Mouse (Mus musculus): Measurements from ENCODE around the gene Slco1b2. TPM values are rescaled to one million over a fixed set of nuclear protein-coding genes. Genes with fewer than 3 reads are reported as not detected.
"Not testable (repeated sequence)": the region's sequence is repeated elsewhere in the genome, so short reads cannot be mapped to it uniquely, and the experiment has no call there.

Gene Slco1b2
- under 1 TPM in 1 of 2 experiments, not detected in 1; 0.50 TPM for total RNA-seq (2021)

- intact Hi-C loops (cut with DNase I) = no loop called here
- no peak for DNase-seq (ENCODE audit: low spot score in 2 of 2)
Measured at GRCm38 (mm10) chr6:141629291-141629690, at the start of gene Slco1b2. Gene Slco1b2, plus strand, starts transcription at chr6:141629518.

GRCm38 (mm10) chr6:141584791-141585403, 44.4 kb upstream of the Slco1b2 start:
- intact Hi-C loops (cut with DNase I) = no loop called here
- DNase-seq (ENCODE audit: low spot score in 2 of 2) = no peak

DNA sequence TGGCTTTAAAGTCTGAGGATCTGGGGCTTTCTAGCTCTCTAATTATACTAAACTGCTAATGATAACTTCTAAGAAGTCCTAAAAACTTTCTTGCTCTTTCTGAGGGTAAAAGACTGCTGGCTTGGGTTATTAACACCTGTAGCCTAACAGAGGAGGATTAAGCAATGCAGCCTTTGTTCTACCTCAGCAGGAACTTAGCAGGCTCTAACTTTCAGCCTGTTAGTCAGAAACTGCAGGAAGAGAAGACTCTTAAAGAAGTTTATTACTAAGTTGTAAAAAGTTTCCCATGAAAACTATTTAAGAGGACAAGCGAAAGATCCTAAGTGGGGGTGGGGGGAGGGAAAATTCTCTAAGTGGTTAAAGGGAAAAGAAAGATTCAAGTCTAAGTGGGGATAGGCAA, 39.3 kb upstream of the Slco1b2 start:
- DNase-seq (ENCODE audit: low spot score in 2 of 2) = no peak
- intact Hi-C loops (cut with DNase I) = no loop called here

- not testable (repeated sequence) for DNase-seq (ENCODE audit: low spot score in 2 of 2)
Measured at GRCm38 (mm10) chr6:141590598-141591200, 38.6 kb upstream of the Slco1b2 start.

DNA sequence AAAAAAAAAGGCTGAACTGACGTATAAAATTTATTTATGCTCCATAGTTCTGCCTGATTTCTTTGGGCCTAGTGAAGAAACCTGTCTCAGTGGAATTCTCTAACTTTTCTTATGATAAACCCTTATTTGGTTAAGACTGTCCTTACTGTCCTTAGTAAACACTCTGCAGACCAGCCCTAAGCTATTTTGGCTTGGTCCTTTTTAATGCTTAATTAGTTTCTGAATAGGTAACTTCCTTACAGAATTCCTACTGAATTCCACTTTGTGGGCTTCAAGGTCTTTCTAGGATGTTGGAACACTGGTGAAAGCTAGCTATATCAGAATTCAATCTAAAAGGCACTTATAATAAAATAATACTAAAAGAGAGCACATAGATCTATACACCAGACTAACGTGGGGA, 33.2 kb upstream of the Slco1b2 start:
- intact Hi-C loops (cut with DNase I) = no loop called here

More at GRCm38 (mm10) chr6:141590598-141591200, 38.6 kb upstream of the Slco1b2 start:
- intact Hi-C loops (cut with DNase I) = not testable (repeated sequence)

DNA sequence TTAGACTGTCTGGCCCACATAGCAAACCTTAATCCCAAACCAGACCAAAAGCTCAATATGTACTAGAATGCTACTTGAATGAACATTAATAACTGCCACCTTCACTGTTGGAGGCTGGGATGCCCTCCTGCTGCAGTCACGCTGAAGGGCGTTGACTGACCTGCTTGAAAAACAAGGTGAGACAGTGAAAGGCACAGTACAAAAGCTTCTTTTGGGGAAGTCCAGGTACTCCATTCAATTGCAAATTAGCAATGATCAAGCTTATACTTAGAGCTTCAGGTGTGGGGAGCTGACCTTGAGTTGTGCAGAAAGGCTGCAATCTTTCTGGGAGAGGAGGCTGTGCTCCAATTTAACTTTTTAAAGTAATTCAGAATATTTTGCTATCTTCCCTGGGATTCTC, 32.3 kb upstream of the Slco1b2 start:
- intact Hi-C loops (cut with DNase I) = no loop called here
- no peak for DNase-seq (ENCODE audit: low spot score in 2 of 2)

More for the DNA sequence above, 33.2 kb upstream of the Slco1b2 start:
- DNase-seq (ENCODE audit: low spot score in 2 of 2) = no peak

DNA sequence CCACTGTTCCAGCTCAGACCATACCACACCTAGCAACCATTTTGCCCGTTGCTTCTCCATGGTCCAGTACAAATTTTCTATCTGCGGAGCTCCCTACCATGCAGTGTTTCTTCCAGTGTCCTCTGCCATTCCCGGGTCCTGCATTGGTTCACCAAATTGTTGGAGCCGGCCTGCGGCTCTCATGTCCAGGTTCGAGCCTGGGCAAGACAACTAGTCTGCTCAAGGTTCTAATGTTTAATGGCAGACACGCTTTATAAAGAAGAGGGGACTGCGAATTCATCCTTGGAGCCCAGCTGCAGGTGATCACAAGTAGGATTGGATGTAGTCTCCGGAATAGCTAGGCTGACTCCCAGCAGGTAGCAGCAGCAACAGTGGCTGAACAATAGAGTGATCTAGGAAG, 28.4 kb upstream of the Slco1b2 start:
- intact Hi-C loops (cut with DNase I) = no loop called here

GRCm38 (mm10) chr6:141610702-141611260, 18.5 kb upstream of the Slco1b2 start:
- no peak for DNase-seq (ENCODE audit: low spot score in 2 of 2)
- intact Hi-C loops (cut with DNase I) = no loop called here

More for the DNA sequence above, 28.4 kb upstream of the Slco1b2 start:
- DNase-seq (ENCODE audit: low spot score in 2 of 2) = no peak

DNA sequence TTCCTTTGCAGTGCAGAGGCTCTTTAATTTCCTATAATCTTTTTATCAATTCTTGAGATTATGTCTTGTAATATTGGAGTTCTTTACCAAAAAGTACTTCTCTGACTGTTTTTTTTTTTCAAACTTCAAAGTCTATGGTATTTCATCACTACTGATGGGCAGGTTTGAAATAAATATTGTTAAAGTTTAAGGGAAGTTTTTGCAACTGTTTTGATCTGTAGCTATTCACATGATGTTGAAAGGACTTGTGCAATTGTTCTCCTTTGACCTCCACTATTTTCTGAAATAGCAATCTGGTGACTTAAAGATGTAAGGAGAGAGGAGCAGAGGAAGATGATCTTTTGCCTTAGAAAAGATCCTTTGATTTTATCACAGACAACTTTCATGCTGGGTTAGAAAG, 15.3 kb upstream of the Slco1b2 start:
- no peak for DNase-seq (ENCODE audit: low spot score in 2 of 2)
- intact Hi-C loops (cut with DNase I) = no loop called here

- intact Hi-C loops (cut with DNase I) = no loop called here
- no peak for DNase-seq (ENCODE audit: low spot score in 2 of 2)
Measured at GRCm38 (mm10) chr6:141615348-141615747, 14.0 kb upstream of the Slco1b2 start.

GRCm38 (mm10) chr6:141632935-141633334, 3.6 kb downstream of the Slco1b2 start:
- no peak for DNase-seq (ENCODE audit: low spot score in 2 of 2)
- intact Hi-C loops (cut with DNase I) = no loop called here

GRCm38 (mm10) chr6:141635250-141635649, 5.9 kb downstream of the Slco1b2 start:
- intact Hi-C loops (cut with DNase I) = no loop called here
- no peak for DNase-seq (ENCODE audit: low spot score in 2 of 2)

DNA sequence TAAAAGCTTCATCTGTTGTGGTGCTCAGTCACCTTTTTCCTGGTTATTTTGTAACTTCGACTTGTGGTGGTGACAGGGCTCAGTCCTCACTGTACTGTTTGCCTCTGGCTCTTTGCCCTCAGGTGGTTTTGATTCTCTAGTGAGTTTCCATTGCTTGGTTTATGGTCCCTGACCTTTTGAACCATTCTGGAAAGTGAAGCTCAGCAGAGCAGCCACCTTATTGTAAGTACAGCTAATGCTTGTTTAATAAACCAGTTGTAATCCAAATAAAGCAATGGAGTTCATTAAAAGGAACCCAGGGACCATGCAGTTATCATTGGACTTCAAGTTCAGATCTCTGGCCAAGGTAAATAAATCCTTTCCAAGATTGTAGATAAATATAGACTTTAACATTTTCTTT, 11.3 kb downstream of the Slco1b2 start:
- DNase-seq (ENCODE audit: low spot score in 2 of 2) = no peak
- intact Hi-C loops (cut with DNase I) = no loop called here

- DNase-seq (ENCODE audit: low spot score in 2 of 2) = no peak
- intact Hi-C loops (cut with DNase I) = no loop called here
Measured at GRCm38 (mm10) chr6:141687008-141687407, 57.7 kb downstream of the Slco1b2 start.

DNA sequence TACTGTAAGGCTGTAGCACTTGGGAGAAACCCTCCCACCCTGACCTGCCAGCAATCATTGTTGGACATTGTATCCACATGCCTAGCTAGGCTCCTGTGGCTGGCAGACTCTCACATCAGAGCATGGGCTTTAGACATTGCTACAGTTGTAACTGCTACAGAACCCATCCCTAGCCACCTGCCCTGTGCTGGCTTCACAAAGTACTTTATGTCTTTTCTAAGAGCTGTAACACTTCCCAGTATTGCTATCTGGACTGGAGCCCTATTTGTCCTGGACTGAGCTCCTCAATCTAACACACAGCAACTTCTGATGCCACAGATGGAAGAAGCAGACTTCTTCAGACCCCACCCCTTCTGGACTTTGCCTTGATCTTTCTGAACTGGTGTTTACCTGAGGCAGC, 61.9 kb downstream of the Slco1b2 start:
- intact Hi-C loops (cut with DNase I) = no loop called here
- no peak for DNase-seq (ENCODE audit: low spot score in 2 of 2)

Other genes with a start within 250 kb of the Slco1b2 start
- 10 to 100 TPM; 54.6 to 61.0 TPM for gene Slco1c1, start 105.2 kb upstream of the Slco1b2 start, total RNA-seq (2021)
- not detected for gene Gm5724, start 144.3 kb downstream of the Slco1b2 start, total RNA-seq (2021)
- 10 to 100 TPM; 50.2 to 51.1 TPM for gene Slco1a4, start 226.7 kb downstream of the Slco1b2 start, total RNA-seq (2021)